Mouse (Mus musculus): ENCODE measurements around the gene Olfr12. TPM values are rescaled to one million over a fixed set of nuclear protein-coding genes. Genes with fewer than 3 reads are reported as not detected.
A peak's percentile ranks its signal among the peaks of the same experiment; 100 is the strongest.

Gene Olfr12
- total RNA-seq, 2 experiments from 2014 or later: not detected

GRCm38 (mm10) chr1:92632196-92632595, 14.6 kb downstream of the Olfr12 start:
- no peak for DNase-seq (ENCODE audit: extremely low spot score in 1 of 2, low spot score in 2 of 2)
- intact Hi-C loops (cut with DNase I): no loop called here
- H3K27ac ChIP-seq: no peak overlapping the region
- no peak for TF ChIP-seq CTCF (IDR thresholded peaks at IDR 0.05)
- H3K4me3 ChIP-seq: no peak overlapping the region

GRCm38 (mm10) chr1:92632948-92633347, 15.4 kb downstream of the Olfr12 start:
- no peak; the same call in none of the 2 replicates for TF ChIP-seq CTCF (IDR thresholded peaks at IDR 0.05)
- Histone ChIP-seq H3K27ac (no peak overlapping the region), H3K4me3 (no peak overlapping the region)
- intact Hi-C loops (cut with DNase I): no loop called here
- DNase-seq (ENCODE audit: extremely low spot score in 1 of 2, low spot score in 2 of 2): no peak

DNA sequence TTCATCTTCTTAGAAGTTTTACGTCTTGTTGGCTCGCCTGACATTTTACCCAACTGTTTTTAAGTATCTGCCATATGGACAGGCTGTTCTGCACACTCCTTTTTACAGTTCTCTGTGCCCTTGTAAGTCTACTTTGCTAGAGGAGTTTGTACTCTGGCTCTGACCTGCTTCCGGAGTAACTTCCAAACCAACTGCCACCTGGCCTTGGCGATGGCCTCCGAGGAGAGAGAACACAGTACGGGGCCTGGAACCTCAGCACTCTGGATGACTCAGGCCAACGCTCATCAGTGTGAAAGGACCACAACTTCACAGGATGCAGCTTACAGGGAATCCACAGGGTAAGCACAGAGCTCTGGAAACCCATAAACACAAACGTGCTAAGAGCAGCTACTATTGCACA, 16.1 kb downstream of the Olfr12 start:
- no peak overlapping the region for H3K27ac ChIP-seq
- DNase-seq (ENCODE audit: extremely low spot score in 1 of 2, low spot score in 2 of 2): no peak
- no peak for TF ChIP-seq CTCF (IDR thresholded peaks at IDR 0.05)

GRCm38 (mm10) chr1:92634569-92634968, 17.0 kb downstream of the Olfr12 start:
- intact Hi-C loops (cut with DNase I): no loop called here
- Histone ChIP-seq H3K27ac (no peak overlapping the region), H3K4me3 (no peak overlapping the region)
- no peak for TF ChIP-seq CTCF (IDR thresholded peaks at IDR 0.05)
- DNase-seq (ENCODE audit: extremely low spot score in 1 of 2, low spot score in 2 of 2): no peak

More for the DNA sequence above, 16.1 kb downstream of the Olfr12 start:
- intact Hi-C loops (cut with DNase I): no loop called here
- H3K4me3 ChIP-seq: no peak overlapping the region

DNA sequence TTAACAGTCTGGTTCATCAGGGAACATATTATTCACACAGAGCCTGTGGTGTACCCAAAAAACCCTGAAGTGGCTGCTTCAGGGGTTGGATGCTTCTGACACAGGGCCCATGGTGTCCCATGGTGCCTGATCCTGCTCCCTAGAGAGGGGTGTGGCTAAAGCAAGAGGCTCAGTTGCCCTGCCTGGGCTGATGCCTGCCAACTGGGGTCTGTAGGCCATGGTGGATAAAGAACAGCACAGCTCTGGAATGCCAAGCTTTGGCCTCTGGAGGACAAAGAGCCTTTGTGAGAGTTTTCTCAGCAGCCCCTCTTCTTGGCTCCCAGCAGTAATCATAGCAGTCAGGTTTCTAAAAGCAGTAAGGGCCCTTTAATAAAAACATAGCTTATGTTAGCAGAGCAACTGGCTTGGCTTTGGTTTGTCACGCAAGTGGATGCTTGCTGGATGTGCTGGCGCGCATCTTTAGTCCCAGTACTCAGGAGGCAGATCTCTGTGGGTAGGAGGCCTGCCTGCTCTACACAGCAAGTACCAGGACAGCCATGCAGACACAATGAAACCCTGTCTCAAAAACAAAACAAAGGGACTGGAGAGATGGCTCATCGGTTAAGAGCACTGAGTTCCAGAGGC, 17.5 kb downstream of the Olfr12 start:
- H3K27ac ChIP-seq: no peak overlapping the region
- H3K4me3 ChIP-seq: no peak overlapping the region
- no peak for TF ChIP-seq CTCF (IDR thresholded peaks at IDR 0.05)
- intact Hi-C loops (cut with DNase I): no loop called here
- no peak for DNase-seq (ENCODE audit: extremely low spot score in 1 of 2, low spot score in 2 of 2)

- Histone ChIP-seq H3K27ac (no peak overlapping the region), H3K4me3 (no peak overlapping the region)
- DNase-seq (ENCODE audit: extremely low spot score in 1 of 2, low spot score in 2 of 2): no peak
- intact Hi-C loops (cut with DNase I): no loop called here
- no peak for TF ChIP-seq CTCF (IDR thresholded peaks at IDR 0.05)
Measured at GRCm38 (mm10) chr1:92636015-92636414, 18.4 kb downstream of the Olfr12 start.

DNA sequence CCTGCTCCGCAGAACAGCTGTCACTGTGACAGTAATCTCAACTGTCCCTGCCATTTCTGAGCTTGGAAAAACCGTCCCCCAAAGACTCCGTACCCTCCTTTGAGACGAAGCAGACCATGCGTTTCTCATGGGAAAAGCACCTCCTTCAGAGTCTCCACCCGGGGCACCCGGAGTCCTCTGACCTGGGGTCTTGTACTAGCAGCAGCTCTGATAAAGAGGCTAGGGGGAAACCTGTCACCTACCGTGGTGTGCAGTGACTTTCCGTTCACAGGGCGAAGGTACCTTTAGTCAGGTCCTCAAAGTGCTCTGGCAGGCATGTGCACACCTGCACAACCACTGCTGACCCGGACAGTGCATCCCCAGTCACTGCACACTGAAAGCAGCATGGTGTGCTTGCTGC, 19.1 kb downstream of the Olfr12 start:
- Histone ChIP-seq H3K27ac (no peak overlapping the region), H3K4me3 (no peak overlapping the region)
- DNase-seq (ENCODE audit: extremely low spot score in 1 of 2, low spot score in 2 of 2): no peak
- TF ChIP-seq CTCF (IDR thresholded peaks at IDR 0.05): no peak
- intact Hi-C loops (cut with DNase I): no loop called here

DNA sequence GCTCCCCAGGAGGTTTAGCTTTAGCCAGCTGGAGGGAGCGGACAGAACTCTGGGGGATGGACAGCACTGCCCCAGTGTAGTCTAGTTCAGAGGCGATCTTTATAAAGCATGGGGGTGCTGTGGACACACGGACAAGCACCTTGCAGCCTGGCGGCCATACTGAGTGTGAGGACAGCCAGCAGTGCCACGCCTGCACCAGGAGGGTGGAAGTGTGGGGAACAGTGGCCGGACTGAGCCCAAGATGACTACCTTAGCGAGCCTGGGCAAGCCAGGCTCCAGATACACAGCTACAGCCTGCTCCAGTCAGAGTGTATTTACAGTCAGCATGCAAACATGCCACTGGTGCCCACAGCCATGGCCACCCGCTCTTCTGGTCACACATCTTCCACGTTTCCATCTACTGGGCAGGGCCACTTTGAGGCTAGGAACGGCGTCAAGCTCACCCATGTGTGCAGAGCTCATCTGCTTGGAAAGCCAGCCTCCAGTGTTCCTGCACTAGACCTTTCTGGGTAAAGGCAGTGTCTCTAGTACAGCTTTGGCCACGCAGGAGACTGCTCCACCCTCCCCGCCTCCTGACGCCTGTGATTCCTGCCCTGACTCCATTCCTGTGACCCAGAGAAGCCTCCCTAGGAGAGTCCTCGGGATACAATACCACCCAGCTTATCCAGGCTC, 20.0 kb downstream of the Olfr12 start:
- peak overlapping the region; percentile 57; the same call in 1 of the 2 replicates for H3K27ac ChIP-seq
- DNase-seq (ENCODE audit: extremely low spot score in 1 of 2, low spot score in 2 of 2): peak in 1 of 2 experiments; percentile 12
- no peak overlapping the region for H3K4me3 ChIP-seq
- intact Hi-C loops (cut with DNase I): no loop called here
- TF ChIP-seq CTCF (IDR thresholded peaks at IDR 0.05): no peak

DNA sequence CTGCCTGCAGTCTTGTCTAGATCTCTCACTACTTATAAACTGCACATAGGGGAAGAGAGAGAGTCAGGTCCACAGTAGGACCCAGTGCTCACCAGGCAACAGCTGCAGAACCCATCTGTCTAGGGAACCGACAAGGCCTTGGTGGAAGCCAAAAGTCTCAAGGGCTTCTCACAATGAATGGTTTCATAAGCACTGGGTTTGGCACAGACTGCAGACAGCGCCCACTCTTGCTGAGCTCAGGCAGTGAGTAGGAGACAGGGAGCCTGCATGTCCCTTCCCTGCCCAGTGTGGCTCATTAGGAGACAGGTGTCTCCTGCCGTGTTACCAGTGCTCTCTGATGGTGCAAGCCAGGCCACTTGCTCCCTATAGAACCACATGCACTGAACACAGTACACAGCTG, 20.6 kb downstream of the Olfr12 start:
- peak overlapping the region; percentile 61 for H3K27ac ChIP-seq
- TF ChIP-seq CTCF (IDR thresholded peaks at IDR 0.05): no peak
- intact Hi-C loops (cut with DNase I): no loop called here
- DNase-seq (ENCODE audit: extremely low spot score in 1 of 2, low spot score in 2 of 2): peak; percentile 45 to 68
- H3K4me3 ChIP-seq: no peak overlapping the region

- TF ChIP-seq CTCF (IDR thresholded peaks at IDR 0.05): no peak
- no peak for DNase-seq (ENCODE audit: extremely low spot score in 1 of 2, low spot score in 2 of 2)
- H3K4me3 ChIP-seq: no peak overlapping the region
- peak overlapping the region; percentile 61 for H3K27ac ChIP-seq
- intact Hi-C loops (cut with DNase I): no loop called here
Measured at GRCm38 (mm10) chr1:92638736-92639135, 21.1 kb downstream of the Olfr12 start.

GRCm38 (mm10) chr1:92640393-92640792, 22.8 kb downstream of the Olfr12 start:
- no peak overlapping the region for H3K27ac ChIP-seq

GRCm38 (mm10) chr1:92641514-92642272, 24.1 kb downstream of the Olfr12 start, which contains the start of gene Cops9:
Gene Cops9 (minus strand): TSS chr1:92641985.
- Histone ChIP-seq H3K27ac (peak within 1 kb of the TSS; percentile 84), H3K4me3 (peak within 1 kb of the TSS; percentile 97)
- no peak for TF ChIP-seq CTCF (IDR thresholded peaks at IDR 0.05)
- DNase-seq (ENCODE audit: extremely low spot score in 1 of 2, low spot score in 2 of 2): peak; percentile 88
- intact Hi-C loops (cut with DNase I): no loop called here

More at GRCm38 (mm10) chr1:92640393-92640792, 22.8 kb downstream of the Olfr12 start:
- no peak for DNase-seq (ENCODE audit: extremely low spot score in 1 of 2, low spot score in 2 of 2)
- TF ChIP-seq CTCF (IDR thresholded peaks at IDR 0.05): no peak
- intact Hi-C loops (cut with DNase I): no loop called here
- H3K4me3 ChIP-seq: peak overlapping the region; percentile 97; the same call in 1 of the 2 replicates

All from left cerebral cortex, adult 2 months (tissue).